Mouse (Mus musculus) C2C12 (cell line): ENCODE results near the gene Gm5134.

Experiments used
- CTCF ChIP-seq: IDR thresholded peaks from one replicate; pipeline ENCODE4 v1.5.1; 2011; ENCODE audit not compliant: control insufficient read depth, insufficient read depth, insufficient read length
- FOSL1 ChIP-seq: IDR thresholded peaks from one replicate; pipeline ENCODE4 v1.8.0; 2011; ENCODE audit warnings: mild to moderate bottlenecking, low read length; ENCODE audit not compliant: poor library complexity, insufficient read depth, severe bottlenecking
- USF1 ChIP-seq: IDR thresholded peaks from one replicate; pipeline ENCODE4 v1.6.1; 2011; ENCODE audit warnings: low read depth, mild to moderate bottlenecking, control low read depth, moderate library complexity

DNA sequence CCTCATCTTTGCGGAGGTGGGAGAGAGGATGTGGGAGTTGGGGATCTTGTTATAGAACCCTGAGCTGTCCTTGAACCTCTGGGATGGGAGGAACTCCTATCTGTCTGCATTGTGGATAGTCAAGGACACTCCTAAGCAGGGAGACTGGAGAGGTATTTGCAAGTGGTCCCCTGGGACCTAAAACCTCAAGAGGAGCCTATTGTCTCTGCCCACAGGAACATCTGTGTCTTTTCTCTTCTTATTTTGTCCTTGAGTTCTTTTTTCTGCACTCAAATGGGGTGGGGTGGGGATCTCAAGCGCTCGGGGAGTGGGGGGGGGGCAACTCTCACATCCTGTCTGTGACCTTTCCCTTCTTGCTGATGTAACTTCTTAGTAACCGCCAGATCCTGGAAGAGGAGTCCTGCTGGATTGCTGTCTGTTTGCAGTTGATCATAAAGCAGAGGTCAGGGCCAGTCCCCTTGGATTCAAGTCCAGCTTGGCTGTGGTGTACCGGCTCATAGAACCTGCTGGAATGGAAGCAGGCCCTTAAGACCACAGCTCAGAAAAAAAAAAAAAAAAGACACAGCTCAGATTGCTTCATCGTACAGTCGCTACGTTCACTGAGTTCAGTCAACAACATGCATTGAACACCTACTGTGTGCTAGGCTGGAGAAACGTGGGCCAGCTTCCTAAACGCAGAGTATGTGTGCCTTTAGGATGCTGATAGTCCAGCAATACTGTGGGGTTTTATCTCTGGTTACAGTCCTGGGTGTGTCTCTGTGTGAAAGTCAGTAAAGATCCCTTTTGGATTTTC, 16.3 kb upstream of the Gm5134 start:
- TF ChIP-seq FOSL1 (no peak), CTCF (no peak), USF1 (no peak)
